Mouse (Mus musculus): ENCODE data around the gene Ints1.
"Not testable (repeated sequence)": the region's sequence is repeated elsewhere in the genome, so short reads cannot be mapped to it uniquely, and the experiment has no call there.

Gene Ints1

GRCm38 (mm10) chr5:139754753-139755152 lies 20.7 kb downstream of the Ints1 start:
- DNase-seq (ENCODE audit: low read depth) = peak; percentile 42

GRCm38 (mm10) chr5:139750535-139750934 lies 24.9 kb downstream of the Ints1 start:
- DNase-seq (ENCODE audit: low read depth) = peak; percentile 48

GRCm38 (mm10) chr5:139749413-139750125 lies 25.9 kb downstream of the Ints1 start:
- DNase-seq (ENCODE audit: low read depth) = no peak

GRCm38 (mm10) chr5:139745771-139746170 lies 29.7 kb downstream of the Ints1 start:
- DNase-seq (ENCODE audit: low read depth) = peak; percentile 68

GRCm38 (mm10) chr5:139742640-139743039 lies 32.8 kb downstream of the Ints1 start:
- DNase-seq (ENCODE audit: low read depth) = not testable (repeated sequence)

- DNase-seq (ENCODE audit: low read depth) = peak; percentile 89
Measured at GRCm38 (mm10) chr5:139738592-139739315, 36.7 kb downstream of the Ints1 start.

- DNase-seq (ENCODE audit: low read depth) = no peak
Measured at GRCm38 (mm10) chr5:139737841-139738591, 37.5 kb downstream of the Ints1 start.

GRCm38 (mm10) chr5:139736504-139736940 lies 39.0 kb downstream of the Ints1 start:
- no peak for DNase-seq (ENCODE audit: low read depth)

GRCm38 (mm10) chr5:139735677-139736503 lies 39.6 kb downstream of the Ints1 start, which contains the start of gene Micall2:
Gene Micall2, minus strand, starts transcription at chr5:139736336.
- DNase-seq (ENCODE audit: low read depth) = peak; percentile 98

- no peak for DNase-seq (ENCODE audit: low read depth)
Measured at GRCm38 (mm10) chr5:139734746-139735145, 40.7 kb downstream of the Ints1 start.

- DNase-seq (ENCODE audit: low read depth) = peak; percentile 87
Measured at GRCm38 (mm10) chr5:139734016-139734415, 41.5 kb downstream of the Ints1 start.

GRCm38 (mm10) chr5:139732634-139733107 lies 42.8 kb downstream of the Ints1 start:
- DNase-seq (ENCODE audit: low read depth) = no peak

- DNase-seq (ENCODE audit: low read depth) = no peak
Measured at GRCm38 (mm10) chr5:139730712-139731486, 44.6 kb downstream of the Ints1 start.

- DNase-seq (ENCODE audit: low read depth) = no peak
Measured at GRCm38 (mm10) chr5:139727261-139727660, 48.2 kb downstream of the Ints1 start.

GRCm38 (mm10) chr5:139726186-139726585 lies 49.3 kb downstream of the Ints1 start:
- DNase-seq (ENCODE audit: low read depth) = no peak

- DNase-seq (ENCODE audit: low read depth) = no peak
Measured at GRCm38 (mm10) chr5:139724336-139725116, 50.9 kb downstream of the Ints1 start.

GRCm38 (mm10) chr5:139723113-139723512 lies 52.4 kb downstream of the Ints1 start:
- no peak for DNase-seq (ENCODE audit: low read depth)

- DNase-seq (ENCODE audit: low read depth) = peak; percentile 34
Measured at GRCm38 (mm10) chr5:139722709-139723108, 52.8 kb downstream of the Ints1 start.

GRCm38 (mm10) chr5:139718949-139719348 lies 56.5 kb downstream of the Ints1 start:
- DNase-seq (ENCODE audit: low read depth) = no peak

- DNase-seq (ENCODE audit: low read depth) = no peak
Measured at GRCm38 (mm10) chr5:139718540-139718939, 56.9 kb downstream of the Ints1 start.
